Mouse (Mus musculus) monocyte, adult 5-6 weeks (primary cell): ENCODE measurements at regions not wholly inside any gene's neighbourhood (a gene's known extent, or its start where the extent isn't known, plus 50 kb on each side); places are given as distances from the start of the nearest gene placed in this dataset.

Experiments
- ATAC-seq: fragments of 153-309, 156-312 bp; replicated peaks from 2 replicates; pipeline ENCODE4 v1.8.0; 2017; ENCODE audit warnings: mild to moderate bottlenecking; ENCODE audit not compliant: low TSS enrichment, insufficient number of reproducible peaks, severe bottlenecking, poor library complexity, low FRiP score

- no peak for ATAC-seq
These were observed 57.3 kb downstream of the Bhlhe40 start for GRCm38 (mm10) chr6:108717681-108718080.

- peak; percentile 86 for ATAC-seq
These were observed 58.5 kb downstream of the Bhlhe40 start for GRCm38 (mm10) chr6:108718887-108719286.

- no peak for ATAC-seq
These were observed 59.5 kb downstream of the Bhlhe40 start for GRCm38 (mm10) chr6:108719977-108720376.

GRCm38 (mm10) chr6:108720978-108721377, 60.5 kb downstream of the Bhlhe40 start:
- ATAC-seq = no peak

- 0 out of 2 replicates have a peak, but pooled peaks have one; percentile 14 for ATAC-seq
These were observed 61.1 kb downstream of the Bhlhe40 start for GRCm38 (mm10) chr6:108721557-108721956.

DNA sequence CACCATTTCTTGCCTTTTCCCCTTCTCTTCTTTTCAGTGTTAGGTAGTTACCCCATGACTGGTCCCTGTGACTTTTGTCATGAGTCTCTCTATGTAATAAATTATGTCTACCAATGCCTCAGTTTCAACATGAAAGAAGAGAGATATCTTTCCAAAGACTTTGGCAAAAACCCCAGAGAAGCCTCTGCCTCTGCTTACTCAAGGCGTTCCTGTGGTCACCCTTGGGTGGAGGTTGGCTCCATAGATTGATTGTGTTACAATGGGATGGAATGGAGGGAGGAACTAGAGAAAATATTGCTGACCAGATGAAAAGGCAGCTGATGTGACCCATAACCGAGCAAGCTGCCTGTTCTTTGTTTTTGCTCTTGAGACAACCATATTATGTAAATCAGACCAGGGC, 59.7 kb upstream of the Arl8b start:
- no peak for ATAC-seq

- no peak for ATAC-seq
These were observed 59.1 kb upstream of the Arl8b start for GRCm38 (mm10) chr6:108723751-108724150.

DNA sequence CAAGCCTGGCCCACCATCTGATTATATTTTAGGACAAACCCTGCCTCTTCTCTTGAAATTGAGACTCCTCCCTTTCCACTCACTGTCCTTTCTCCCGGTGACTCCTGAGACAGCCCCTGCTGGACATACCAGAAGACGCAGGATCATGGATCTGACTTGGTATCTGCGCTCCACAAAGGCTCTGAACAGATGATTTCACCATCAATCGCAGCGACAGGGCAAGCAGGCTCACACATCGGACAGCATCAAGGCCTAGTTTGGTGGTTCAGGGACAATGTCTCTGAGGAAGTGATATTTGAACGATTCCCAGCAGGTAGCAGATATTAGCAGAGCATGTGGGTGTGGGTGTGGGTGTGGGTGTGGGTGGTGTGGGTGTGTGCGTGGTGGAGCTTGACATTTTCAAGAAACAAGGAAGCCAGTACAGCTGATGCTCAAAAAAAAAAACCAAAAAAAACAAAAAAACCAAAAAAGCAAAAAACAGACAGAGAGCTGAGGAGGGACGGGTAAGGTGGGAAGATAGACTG, 51.7 kb upstream of the Arl8b start:
- peak; percentile 53 for ATAC-seq
